Mouse (Mus musculus) cerebellum, adult 2 months (tissue): ENCODE data around the gene Plekha6.

Experiments
- CTCF ChIP-seq: fragments of 200-500 bp; IDR thresholded peaks from 2 replicates; pipeline ENCODE4 v1.5.1; 2011; ENCODE audit warnings: low read depth, mild to moderate bottlenecking, control low read depth, low read length, moderate library complexity, borderline replicate concordance; ENCODE audit not compliant: insufficient read depth
- POLR2A ChIP-seq: fragments of 200-500 bp; IDR thresholded peaks from 2 replicates; pipeline ENCODE4 v1.6.1; 2011; ENCODE audit warnings: low read length, control low read depth, borderline replicate concordance; ENCODE audit not compliant: insufficient read depth

- TF ChIP-seq POLR2A (no peak), CTCF (no peak)
Observed at GRCm38 (mm10) chr1:133346531-133346930, 182.5 kb downstream of the Plekha6 start.
